Mouse (Mus musculus): ENCODE measurements around the gene Aldh3b1.

Aldh3b1 gene

DNA sequence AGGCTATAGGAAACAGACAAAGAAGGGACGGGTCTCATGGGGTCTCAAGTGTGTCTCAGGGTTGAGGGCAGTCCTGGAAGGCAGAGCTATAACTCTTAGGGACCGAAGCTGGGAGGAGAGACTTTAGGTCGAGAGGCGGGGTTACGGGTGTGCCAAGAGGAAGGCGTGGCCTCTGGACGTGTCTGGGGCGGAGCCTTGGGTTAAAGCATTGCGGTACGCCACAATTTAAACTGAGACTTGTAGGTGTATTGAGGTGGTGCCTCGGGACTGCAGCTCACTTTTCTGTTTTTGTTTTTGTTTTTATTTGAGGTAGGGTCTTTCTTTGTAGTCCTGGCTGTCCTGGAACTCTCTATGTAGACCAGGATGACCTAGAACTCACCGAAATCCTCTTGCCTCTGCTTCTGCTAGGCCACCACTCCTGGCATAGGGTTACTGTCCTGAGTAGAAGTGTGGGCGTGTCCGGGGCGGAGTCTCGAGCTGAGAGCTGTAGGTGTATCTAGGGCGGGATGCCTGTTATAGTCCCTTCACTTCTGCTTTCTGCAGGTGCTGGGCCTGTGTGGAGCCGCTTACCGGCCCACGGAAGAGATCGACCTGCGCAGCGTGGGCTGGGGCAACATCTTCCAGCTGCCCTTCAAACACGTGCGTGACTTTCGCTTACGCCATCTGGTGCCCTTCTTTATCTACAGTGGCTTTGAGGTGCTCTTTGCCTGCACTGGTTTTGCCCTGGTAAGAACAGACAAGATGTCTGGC lies 13.6 kb upstream of the Aldh3b1 start:
- in situ Hi-C loops (cut with MboI, MseI) = no loop called here

DNA sequence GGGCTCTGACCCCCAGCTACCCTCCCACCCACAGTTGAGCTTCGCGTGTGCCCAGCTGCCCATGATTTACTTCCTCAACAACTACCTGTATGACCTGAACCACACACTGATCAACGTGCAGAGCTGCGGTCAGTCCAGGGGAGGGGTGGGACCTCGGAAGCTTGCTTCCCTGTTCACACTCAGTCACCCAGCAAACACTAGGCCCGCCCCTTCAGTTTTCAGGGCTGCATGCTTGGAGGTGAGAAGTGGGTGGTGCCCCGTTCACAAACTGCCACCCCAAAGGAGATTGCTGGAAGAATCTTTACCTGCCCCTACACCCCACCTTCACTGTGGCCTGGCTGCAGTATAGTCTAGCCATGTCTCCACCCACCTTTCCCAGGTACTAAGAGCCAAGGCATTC lies 12.7 kb upstream of the Aldh3b1 start:
- in situ Hi-C loops (cut with MboI, MseI) = no loop called here

DNA sequence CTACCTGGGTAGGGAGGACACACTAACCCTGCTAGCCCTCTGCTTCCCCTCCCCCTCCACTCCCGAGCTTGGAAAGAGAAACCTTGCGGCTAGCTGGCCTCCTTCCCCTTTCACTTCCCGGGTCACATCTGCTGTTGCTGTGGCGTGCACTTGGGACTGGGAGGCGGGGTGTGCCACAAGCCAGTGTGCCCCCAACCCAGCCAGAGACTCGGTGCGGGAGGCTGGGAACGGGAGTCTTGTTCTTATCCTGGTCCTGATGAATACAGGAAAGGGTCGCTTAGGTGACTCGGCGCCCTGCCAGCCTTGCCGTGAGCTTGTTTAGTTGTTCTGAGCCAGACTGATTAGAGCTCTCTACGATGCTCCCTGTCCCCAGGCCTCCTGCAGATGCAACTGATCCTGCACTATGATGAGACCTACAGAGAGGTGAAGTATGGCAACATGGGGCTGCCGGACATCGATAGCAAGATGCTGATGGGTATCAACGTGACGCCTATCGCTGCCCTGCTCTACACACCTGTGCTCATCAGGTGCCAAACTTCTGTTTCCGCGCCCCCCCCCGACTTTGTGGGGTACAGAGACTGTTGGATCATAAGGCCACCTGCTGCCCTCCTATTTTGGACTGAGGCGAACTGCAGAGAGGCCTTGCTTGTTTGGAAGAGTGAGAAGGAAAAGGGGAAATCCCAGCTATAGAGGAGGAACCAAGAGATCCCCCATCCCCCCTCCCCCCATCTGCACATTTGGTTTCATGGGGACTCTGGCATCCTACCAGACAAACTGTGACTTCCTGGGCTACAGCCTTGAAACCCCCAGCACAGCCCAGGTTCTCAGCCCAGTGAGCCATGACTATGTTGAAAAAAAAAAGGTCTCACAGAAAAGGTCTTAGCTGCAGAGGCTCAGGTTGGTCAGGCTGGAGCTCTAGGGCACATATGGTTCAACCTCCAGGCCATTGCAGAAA lies 6.6 kb upstream of the Aldh3b1 start:
- in situ Hi-C loops (cut with MboI, MseI) = no loop called here

DNA sequence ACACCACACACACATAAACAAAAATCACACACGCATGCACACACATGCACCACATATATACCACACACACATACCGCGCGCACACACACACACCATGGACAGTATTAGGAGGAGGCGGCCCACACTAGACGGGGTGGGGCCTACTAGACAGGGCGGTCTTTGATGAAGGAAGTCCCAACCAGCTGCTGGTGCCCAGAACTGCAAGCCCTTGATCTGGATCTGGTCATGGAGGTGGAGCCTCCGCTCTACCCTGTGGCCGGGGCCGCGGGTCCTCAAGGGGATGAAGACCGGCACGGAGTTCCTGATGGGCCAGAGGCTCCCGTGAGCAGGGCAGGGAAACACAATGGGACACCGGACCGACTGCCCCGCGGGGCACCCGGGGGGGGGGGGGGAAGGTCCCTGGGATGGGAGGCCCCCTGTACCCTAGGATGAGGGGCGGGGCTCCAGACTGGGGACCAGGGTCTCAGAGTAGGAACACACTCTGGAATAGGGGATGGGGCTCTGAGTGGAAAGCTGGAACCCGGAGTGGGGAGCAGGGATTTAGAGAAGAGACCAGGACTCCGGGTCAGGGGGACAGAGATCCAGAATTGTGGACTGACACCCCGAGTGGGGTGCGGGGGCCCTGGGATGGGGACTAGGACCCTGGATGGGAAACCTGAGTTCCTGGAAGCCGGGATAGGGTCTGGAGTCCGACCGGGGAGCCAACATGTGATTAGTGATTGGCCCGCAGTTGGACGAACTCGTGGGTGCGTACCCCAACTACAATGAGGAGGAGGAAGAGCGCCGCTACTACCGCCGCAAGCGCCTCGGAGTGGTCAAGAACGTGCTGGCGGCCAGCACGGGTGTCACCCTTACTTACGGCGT lies 5.7 kb upstream of the Aldh3b1 start, which contains the start of gene Unc93b1:
Gene Unc93b1, plus strand, starts transcription at position 155 of the 864 bp plus-strand sequence.
- in situ Hi-C loops (cut with MboI, MseI) = no loop called here

DNA sequence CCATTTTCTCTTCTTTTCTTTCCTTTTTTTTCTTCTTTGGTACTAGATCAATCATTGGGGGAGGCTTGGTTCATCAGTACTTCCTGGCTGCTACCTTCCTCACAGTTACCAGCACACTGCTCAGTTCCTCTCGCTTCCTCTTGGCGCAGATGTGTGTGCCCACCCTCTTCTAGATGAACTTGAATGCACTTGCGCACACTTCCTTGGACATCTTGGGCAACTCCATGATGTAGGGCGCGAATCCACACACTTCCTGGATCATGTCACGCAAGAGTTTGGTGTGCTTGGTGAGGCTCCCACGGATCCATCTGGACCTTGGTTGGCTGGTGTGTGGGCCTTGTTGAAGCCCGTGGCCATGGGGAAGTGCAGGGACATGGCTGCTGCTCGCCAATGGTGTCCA lies 2.1 kb upstream of the Aldh3b1 start:
- in situ Hi-C loops (cut with MboI, MseI) = no loop called here

DNA sequence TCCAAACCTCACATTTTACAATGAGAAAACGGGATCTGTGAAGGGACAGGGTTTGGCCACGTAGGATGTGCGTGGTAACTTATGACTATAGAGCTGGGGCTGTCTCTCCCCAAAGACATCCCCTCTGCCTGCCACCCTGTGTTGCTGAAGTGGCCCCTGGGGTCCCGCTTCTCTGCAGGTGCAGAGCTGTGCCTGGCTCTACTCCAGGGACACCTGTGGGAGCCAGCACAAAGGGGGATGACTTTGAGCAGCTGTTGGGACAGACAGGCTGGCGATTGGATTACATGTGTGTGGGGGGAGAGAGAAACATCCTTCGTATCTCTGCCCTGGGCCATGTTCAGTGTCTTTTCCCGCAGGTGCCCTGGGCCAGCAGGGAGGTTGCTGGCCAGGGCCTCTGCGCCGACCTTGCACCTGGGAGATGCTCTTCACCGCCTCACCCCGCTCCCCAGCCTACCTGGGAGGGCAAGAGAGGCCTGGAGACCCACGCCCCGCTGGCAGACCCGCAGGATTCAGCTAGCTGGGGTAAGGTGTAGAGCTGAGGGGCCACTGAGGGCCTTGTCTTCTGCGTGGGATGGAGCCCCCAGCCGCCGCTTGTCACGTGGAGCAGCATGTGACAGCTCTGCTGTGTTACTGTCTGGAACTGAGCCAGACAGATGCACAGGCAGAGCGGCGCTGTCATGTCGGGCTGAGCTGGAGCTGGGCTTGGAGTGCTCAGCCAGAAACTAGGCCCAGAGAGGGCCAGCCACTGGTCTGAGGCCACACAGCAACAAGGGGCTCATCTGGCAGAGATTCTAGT lies 852 bp upstream of the Aldh3b1 start:
- in situ Hi-C loops (cut with MboI, MseI) = no loop called here

DNA sequence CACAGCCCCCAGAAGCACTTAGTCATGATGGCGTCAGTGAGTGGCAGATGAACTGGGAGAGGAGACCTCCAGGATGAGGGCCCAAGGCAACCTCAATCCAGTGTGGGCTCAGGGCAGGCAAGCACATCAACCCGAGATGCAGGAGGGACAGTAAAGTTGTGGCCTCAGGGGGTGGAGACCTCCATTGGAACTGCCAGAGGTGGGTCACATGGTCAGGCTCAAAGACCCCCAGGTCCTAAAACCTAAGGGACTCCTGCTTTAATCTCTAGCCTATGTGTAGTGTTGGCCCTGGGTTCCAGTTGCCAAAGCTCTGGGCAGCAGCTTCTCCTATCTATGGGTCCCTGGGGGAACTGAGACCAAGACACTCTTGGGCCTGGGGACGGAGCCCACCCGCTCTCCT lies 829 bp downstream of the Aldh3b1 start:
- in situ Hi-C loops (cut with MboI, MseI) = no loop called here

DNA sequence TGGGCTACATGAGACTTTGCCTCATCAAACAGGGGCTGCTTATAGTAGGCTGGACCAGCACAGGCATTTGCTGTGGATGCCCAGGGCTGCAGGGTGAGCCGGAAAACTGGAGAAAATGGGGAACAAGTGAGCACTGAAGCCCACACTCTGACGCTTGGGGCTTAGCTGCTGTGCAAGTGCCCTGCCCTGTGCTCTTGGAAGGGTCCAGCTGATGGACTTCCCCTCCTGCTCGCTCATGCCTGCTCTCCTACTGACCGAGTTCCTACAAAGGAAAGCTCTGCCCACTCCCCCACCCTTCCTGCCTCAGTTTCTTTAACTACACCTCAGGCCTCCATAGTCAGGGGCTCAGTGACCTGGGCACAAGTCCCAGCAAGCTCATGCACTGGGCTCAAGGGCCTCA lies 1.6 kb downstream of the Aldh3b1 start:
- in situ Hi-C loops (cut with MboI, MseI) = no loop called here

DNA sequence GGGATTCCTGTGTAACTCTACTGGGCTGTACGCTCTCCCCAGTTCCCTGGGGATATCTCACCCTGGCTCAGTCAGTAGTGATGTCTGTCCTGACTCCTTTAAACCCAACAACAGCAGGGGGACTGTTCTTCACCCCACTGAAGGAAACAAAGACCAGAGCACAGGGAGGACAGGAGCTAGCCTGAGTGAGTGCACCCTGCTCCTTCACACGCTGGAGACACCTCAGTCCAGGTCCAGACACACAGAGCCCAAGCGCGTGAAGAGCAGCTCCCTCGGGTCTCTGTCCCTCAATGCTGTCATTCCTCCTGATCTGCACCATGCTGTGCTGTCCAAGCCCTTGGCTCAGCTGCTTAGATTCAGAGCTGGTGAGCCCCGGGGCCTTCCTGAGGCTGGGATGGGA lies 2.9 kb downstream of the Aldh3b1 start:
- in situ Hi-C loops (cut with MboI, MseI) = no loop called here

DNA sequence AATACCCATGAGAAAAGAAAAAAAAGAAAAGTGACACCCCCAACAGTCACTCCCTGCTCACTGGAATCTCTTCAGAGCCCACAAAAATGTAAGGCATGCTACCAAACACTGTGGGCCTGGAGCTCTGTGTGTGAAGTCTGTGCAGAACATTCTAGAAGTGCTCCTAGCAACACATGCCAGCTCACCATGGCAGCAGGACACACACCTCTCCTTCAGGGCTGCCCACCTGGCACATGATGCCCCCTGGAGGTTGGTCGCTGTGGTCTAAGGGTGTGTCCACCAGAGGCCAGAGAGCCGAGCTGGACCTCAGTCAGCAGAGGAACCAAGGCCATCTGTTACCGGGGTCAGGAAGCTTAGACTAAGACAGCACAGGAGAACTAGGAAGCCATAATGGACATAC lies 3.3 kb downstream of the Aldh3b1 start:
- in situ Hi-C loops (cut with MboI, MseI) = no loop called here

DNA sequence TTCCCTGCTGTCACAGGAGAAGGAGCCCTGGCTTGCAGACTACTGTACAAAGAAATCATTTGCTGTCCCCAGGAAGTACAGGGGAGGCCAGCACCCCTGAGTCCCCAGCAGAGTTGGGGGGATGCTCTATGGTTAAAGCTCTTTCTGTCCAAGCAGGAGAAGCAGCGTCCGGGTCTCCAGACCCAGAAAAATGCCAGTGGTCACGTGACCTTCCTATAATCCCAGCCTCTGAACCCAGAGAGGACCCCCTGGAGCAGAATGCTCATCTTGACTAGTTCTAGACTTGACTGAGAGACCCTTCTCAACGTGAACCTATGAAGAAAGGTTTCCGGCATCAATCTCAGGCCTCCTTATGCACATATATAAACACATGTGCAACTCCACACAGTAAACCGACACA lies 3.7 kb downstream of the Aldh3b1 start:
- in situ Hi-C loops (cut with MboI, MseI) = no loop called here

DNA sequence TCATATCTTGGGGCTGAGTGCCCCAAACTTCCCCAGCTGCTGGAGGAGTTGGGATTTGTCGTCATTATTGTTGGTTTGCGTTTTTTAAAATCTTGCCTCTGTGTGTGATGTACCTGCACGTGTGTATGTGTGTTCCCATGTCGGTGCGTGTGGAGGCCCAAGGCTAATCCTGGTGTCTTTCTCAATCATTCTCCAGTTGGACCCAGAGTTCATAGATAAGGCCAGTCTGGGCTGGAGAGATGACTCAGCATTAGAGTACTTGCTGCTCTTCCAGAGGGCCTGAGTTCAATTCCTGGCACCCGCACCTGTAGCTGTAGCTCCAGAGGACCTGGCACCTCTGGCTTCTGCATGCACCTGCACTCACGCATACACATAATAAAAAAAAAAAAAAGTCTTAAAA lies 4.7 kb downstream of the Aldh3b1 start:
- in situ Hi-C loops (cut with MboI, MseI) = no loop called here

DNA sequence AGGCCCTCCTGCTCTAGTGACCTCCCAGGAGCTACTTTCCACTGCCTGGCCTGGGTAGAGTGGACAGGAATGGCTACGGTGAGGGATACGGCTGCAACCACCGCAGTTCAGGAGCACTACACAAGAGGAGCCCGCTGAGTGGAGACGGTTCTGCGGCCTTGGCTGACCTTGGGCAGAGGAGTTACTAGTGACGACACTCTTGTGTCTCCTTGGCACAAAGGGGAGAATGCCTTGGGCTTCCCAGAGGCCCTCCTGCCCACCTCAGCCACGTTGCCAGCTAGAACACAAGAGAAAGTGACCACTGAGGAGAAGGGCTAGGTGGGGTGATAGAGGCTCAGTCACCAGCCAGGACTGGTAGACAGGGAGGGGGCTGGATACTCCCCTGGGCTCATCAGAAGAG lies 5.4 kb downstream of the Aldh3b1 start:
- in situ Hi-C loops (cut with MboI, MseI) = no loop called here

DNA sequence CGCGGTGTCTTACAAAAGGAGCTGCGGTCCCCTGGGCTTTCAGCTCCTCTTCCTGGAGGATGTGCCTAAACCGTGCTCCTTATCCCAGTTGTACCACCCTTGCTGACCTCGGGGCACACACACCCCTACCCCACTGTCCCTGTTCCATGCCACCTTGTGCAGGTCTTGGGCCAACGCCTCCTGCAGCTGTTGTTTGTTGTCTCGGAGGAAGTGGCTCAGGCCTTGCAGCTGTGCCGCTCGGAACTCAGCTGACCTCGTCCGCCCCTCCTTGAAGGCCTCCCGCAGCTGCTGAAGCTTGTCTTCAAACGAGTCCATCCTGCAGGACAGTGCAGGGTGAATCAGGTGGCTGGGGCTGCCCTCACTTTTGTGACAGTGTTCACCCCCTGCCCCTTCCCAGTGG lies 6.0 kb downstream of the Aldh3b1 start:
- in situ Hi-C loops (cut with MboI, MseI) = no loop called here

DNA sequence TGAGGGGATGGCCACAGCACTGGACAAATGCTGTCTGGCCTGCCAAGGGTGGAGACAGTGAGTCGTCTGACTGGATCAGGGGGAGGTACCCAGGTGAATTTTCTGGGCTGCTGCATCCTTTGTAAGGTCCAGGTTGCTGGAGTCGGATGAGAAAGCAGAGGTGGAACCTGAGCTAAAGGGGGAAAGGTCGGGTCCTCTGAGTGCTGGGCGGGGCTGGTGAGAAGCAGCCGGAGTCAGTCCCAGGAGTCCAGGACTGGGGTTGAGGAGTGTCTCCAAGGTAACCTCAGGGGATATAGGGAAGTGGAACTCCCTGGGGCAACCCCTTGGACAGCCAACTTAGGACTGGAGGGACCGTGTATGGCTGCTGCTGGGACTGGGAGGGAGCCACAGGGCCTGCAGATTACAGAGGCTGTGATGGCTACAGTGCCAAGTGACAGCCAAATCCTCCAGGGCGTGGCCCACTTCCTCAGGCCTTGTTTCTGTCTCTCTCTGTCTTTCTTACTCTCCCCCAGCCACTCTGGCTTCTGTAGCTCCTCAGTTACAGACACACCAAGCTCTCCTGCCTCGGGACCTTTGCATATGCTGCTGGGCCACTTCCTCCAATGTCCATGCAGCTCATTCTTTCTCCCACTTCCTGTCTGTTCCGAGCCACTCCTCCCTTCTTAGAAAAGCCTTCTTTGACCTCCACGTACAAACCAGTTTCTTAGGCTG lies 6.8 kb downstream of the Aldh3b1 start:
- in situ Hi-C loops (cut with MboI, MseI) = no loop called here

DNA sequence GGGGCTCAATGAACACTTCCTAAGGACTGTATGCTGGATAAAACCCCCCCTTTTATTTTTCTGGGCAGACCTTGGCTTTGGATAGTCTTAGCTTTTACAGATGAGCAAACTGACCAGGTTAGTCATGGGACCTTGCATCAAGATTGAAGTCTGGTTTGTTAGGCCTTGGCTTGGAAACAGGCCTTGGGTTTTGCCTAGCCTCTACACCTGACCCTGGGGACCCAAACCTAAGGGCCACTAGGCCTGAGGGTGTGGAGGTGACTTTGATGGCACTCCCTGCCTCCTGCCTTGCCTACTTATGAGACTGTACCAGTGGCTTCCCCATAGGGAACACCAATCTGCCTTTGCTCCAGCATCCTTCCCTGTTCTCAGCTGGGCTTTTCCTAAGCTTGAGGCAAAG lies 9.7 kb downstream of the Aldh3b1 start:
- in situ Hi-C loops (cut with MboI, MseI) = loop anchor here (10.0 kb wide), 1 partner anchor 285 kb away; the partner anchor contains the start of gene Rad9a

DNA sequence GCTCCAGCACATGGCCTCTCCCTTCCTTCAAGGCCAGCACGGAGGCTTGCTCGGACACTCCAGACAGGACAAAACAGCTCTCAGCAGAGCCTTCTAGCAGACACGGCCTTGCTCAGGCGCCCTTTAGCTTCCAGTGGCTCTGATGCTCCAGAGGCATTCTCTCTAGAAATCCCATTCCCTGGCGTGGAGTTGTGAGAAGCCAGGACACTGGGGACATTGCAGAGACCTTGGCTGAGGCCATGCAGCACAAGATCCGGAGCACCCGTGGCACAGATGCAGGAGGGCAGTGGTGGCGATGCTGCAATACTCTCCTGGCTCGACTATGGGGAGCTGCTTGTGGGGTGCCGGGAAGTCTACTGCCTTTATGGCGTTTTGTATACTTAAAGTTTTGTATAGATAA lies 12.9 kb downstream of the Aldh3b1 start:
- in situ Hi-C loops (cut with MboI, MseI) = loop anchor here (10.0 kb wide), 1 partner anchor 288 kb away; the partner anchor contains the start of gene Rad9a

DNA sequence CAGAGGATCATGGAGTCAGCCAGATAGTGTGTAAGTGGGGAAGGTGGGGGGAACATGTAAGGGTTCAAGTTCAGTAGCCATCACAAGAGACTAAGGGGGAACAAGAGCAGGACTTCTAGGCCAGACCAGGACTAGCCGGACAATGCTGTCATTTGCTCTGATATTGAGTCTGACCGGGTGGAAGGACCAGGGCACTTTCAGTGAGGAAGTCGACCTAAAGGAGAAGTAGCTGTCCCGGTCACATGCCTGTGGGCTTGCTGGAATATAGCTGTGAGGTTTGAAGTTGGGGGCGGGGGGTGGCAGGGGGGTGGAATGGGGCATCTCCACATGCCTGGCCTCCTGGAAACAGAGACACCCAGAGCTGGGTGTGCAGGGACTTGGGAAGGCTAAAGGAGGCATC lies 15.1 kb downstream of the Aldh3b1 start:
- in situ Hi-C loops (cut with MboI, MseI) = loop anchor here (10.0 kb wide), 1 partner anchor 290 kb away; the partner anchor contains the start of gene Rad9a

DNA sequence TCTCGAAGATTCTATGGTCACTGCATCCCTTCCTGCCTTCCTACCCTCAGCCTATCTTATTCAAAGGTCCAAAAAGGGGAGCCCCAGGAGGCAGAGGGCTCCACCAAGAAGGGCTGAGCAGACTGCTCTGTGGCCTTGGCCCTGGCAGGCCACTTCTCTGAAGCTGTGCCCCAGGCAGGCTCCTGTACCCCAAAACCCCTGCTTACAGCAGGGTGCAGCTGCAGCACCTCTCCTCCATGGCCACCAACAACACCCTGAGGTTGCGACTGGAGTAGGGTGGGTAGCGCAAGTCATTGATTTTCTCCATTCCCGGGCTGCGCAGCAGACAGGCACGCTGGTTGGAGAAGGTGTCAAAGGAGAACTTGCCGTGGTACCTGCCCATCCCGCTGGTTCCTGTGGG lies 15.9 kb downstream of the Aldh3b1 start:
- in situ Hi-C loops (cut with MboI, MseI) = loop anchor here (10.0 kb wide), 1 partner anchor 291 kb away; the partner anchor contains the start of gene Rad9a

Measured in regulatory T cell (primary cell).